In the genomic region with DNA sequence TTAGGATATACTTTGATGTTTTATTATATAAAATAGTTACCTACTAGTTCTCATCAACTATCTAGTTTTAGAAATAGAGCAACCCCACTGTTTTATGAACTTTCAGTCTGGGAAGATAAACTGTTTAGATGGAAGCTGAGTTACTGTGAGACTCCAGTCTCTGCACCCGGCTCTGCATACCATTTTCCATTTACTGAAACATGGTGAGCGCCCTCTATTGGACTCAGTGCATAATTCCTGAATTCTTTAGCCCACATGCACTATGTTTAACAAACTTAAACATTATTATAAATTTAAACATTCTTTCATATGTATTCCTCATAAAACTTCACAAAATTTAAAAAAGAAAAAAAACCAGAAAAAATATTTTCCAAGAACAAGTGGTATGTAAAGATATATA, we compare ENCODE assay signal across 11 mouse cellular contexts. TPM values are rescaled to one million over a fixed set of nuclear protein-coding genes. Genes with fewer than 3 reads are reported as not detected.
DNase-seq lines count a peak whose midpoint lies in the region; ATAC-seq and TF ChIP-seq lines count a peak whose summit lies in the region.
"Had no signal": no experiment of that assay in that cellular context is flagged by ENCODE, and none has a peak within 500 bp of the region (broad histone marks: within the 10 kb centered on the region; RNA-seq: fewer than 3 reads in every experiment).

No protein-coding gene starts in this region.

- ATAC-seq in embryonic facial prominence, embryonic 14.5 days (ENCODE audit: low read depth) = no peak

- H3K9ac ChIP-seq in embryonic facial prominence, embryonic 14.5 days (ENCODE audit: low read depth, low read length) = no peak overlapping the region
- H3K9ac ChIP-seq: heart, embryonic 15.5 days; liver, embryonic 13.5 days; stomach, embryonic 15.5 days had no signal

- H3K9me3 ChIP-seq in embryonic facial prominence, embryonic 14.5 days (ENCODE audit: control insufficient read depth, low read length) = no peaks in the 10 kb centered on the region
- H3K9me3 ChIP-seq: heart, embryonic 15.5 days; liver, embryonic 13.5 days; stomach, embryonic 15.5 days had no signal

- H3K36me3 ChIP-seq in embryonic facial prominence, embryonic 14.5 days (ENCODE audit: control insufficient read depth, insufficient read depth, low read length) = peaks cover 17% of the 10 kb centered on the region
- H3K36me3 ChIP-seq: stomach, embryonic 15.5 days had no signal

- no peak overlapping the region for H3K4me3 ChIP-seq in layer of hippocampus, adult 2 months
- H3K4me3 ChIP-seq in embryonic facial prominence, embryonic 14.5 days (ENCODE audit: low read depth, low read length) = no peak overlapping the region
- H3K4me3 ChIP-seq: heart, embryonic 15.5 days; liver, embryonic 13.5 days; stomach, embryonic 15.5 days had no signal

- H3K27ac ChIP-seq in layer of hippocampus, adult 2 months = no peak overlapping the region
- no peak overlapping the region for H3K27ac ChIP-seq in embryonic facial prominence, embryonic 14.5 days (replicated peaks; ENCODE audit: low read depth, low read length)
- H3K27ac ChIP-seq: heart, embryonic 15.5 days; liver, embryonic 13.5 days; stomach, embryonic 15.5 days had no signal

- H3K4me1 ChIP-seq in embryonic facial prominence, embryonic 14.5 days (ENCODE audit: control insufficient read depth, insufficient read depth, low read length) = no peaks in the 10 kb centered on the region

- no peak for DNase-seq in layer of hippocampus, adult 2 months (ENCODE audit: low spot score in 2 of 2)
- DNase-seq in layer of hippocampus, postnatal 10 days (ENCODE audit: low spot score in 2 of 2) = no peak
- peak; percentile 47 to 48 for DNase-seq in B cell, adult 2 months
- DNase-seq in ES-CJ7 (ENCODE audit: low read depth, low spot score) = peak; percentile 69
- DNase-seq in embryonic facial prominence, embryonic 14.5 days (ENCODE audit: low spot score) = peak; percentile 82
- no peak for DNase-seq in ovary, adult 18-20 months (ENCODE audit: low spot score)
- DNase-seq in frontal cortex, postnatal 14 days (ENCODE audit: low spot score in 2 of 2) = no peak
- DNase-seq: liver, embryonic 13.5 days had no signal

- 6% methylated on average over 2 of the region's 2 CpGs for WGBS in embryonic facial prominence, embryonic 14.5 days

- H3K27me3 ChIP-seq in embryonic facial prominence, embryonic 14.5 days (replicated peaks; ENCODE audit: control insufficient read depth, insufficient read depth, low read length) = peaks cover 16% of the 10 kb centered on the region

- H3K4me2 ChIP-seq in embryonic facial prominence, embryonic 14.5 days (ENCODE audit: low read depth, low read length) = no peak overlapping the region
- H3K4me2 ChIP-seq: heart, embryonic 15.5 days; liver, embryonic 13.5 days; stomach, embryonic 15.5 days had no signal

- peak; percentile 85 for TF ChIP-seq CTCF in layer of hippocampus, adult 2 months (conservative IDR thresholded peaks at IDR 0.05)

RNA-seq across cellular contexts. Expression of a gene that starts 13.9 kb away (rescaled TPM):
- total RNA-seq in layer of hippocampus, adult 2 months (2021) = 1 to 10 TPM; 3.8 to 4.3 TPM
- total RNA-seq in layer of hippocampus, postnatal 10 days (2021) = 1 to 10 TPM; 4.7 to 5.1 TPM
- 1.2 and 1.5 TPM in 2 replicates for polyA plus RNA-seq in embryonic facial prominence, embryonic 14.5 days (2014; fragmentation: Nextera tagmentation; extraction: Ambion mirVana)
- total RNA-seq: neutrophil, adult 5-6 weeks had no signal
- polyA plus RNA-seq: heart, embryonic 15.5 days; liver, embryonic 13.5 days had no signal

RNA-seq across cellular contexts. Expression of a gene that starts 26.8 kb away (rescaled TPM):
- 10 to 100 TPM; 19.3 to 22.3 TPM for total RNA-seq in layer of hippocampus, adult 2 months (2021)
- 10 to 100 TPM; 12.1 to 12.6 TPM for total RNA-seq in layer of hippocampus, postnatal 10 days (2021)
- 12.7 and 14.2 TPM in 2 replicates for polyA plus RNA-seq in embryonic facial prominence, embryonic 14.5 days (2014; fragmentation: Nextera tagmentation; extraction: Ambion mirVana)

RNA-seq across cellular contexts. Expression of a gene that starts 26.9 kb away (rescaled TPM):
- total RNA-seq in layer of hippocampus, adult 2 months (2021) = 10 to 100 TPM; 31.6 to 32.6 TPM
- total RNA-seq in layer of hippocampus, postnatal 10 days (2021) = 10 to 100 TPM; 22.8 to 26.7 TPM
- 23.8 and 25.5 TPM in 2 replicates for polyA plus RNA-seq in embryonic facial prominence, embryonic 14.5 days (2014; fragmentation: Nextera tagmentation; extraction: Ambion mirVana)

Comparison
In these comparisons a context has a peak if more than half of its experiments do, and no peak if none do; other contexts are left out.
1. DNase-seq: peak in B cell, adult 2 months (2 of 2), ES-CJ7 (single experiment) and embryonic facial prominence, embryonic 14.5 days (single experiment); none in layer of hippocampus, adult 2 months (0 of 2), layer of hippocampus, postnatal 10 days (0 of 2), ovary, adult 18-20 months (single experiment) and frontal cortex, postnatal 14 days (0 of 2).